Mouse (Mus musculus) left cerebral cortex, adult 8-10 months (tissue): Measurements from ENCODE around the gene Ppp1r7. TPM values are rescaled to one million over a fixed set of nuclear protein-coding genes. Genes with fewer than 3 reads are reported as not detected.
"Not testable (repeated sequence)": the region's sequence is repeated elsewhere in the genome, so short reads cannot be mapped to it uniquely, and the experiment has no call there.

Experiments
- DNase-seq, 2 experiments: peaks; one replicate each; pipeline ENCODE4 v3.0.0; 2022; ENCODE audit warnings: low spot score in 2 of 2
- total RNA-seq, 4 experiments: library from RNA; stranded (reverse); gene quantifications; 2 replicates each; pipeline ENCODE4 v1.2.4; 2022

Ppp1r7 gene
- total RNA-seq: 100 to 1,000 TPM in 2 of 4 experiments, 10 to 100 TPM in 2; 85.0 to 107 (median 96.8) TPM

DNA sequence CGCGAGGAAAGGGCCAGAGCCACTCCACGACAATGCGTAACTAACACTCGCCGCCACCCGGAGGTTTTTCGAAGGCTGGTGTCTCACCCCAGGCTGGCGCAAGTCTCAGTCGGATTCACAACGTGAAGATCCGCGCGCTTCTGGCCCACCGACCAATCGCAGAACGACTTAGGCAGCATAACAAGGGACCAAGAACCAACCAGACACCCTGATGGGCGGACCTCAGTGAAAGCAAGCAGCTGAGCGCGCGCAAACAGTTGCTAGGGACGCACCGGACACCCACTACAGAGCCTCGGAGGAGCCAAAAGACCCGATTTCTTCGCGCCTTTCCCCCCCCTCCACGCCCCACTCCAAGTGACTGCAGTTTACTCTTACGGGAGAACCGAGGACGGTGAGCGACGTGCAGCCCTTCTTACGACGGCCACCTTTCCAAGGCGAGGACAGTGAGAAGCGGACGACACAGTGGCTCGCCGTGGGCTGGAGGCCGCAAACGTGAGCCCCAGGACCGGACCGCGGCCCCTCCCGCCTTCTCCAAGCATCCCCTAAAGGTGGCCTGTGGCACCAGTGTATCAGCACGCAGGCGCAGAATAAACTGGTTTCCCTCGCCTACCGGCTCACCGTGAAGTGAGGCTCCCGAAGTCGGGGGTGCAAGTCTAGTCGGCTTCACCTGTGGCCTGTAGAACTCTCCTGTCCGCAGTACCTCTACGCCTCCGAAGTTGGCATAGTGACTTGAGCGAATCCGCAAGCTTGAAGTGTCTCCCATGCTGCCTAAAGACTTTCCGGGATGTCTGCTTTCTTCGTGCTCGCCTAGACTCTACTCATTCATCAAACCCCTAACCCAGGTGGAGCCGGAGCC lies at the start of gene Ppp1r7, which contains the start of gene Pask:
Ppp1r7 (plus strand) TSS at position 207 of the 856 bp plus-strand sequence.
Pask (minus strand) TSS at position 835 of the 856 bp plus-strand sequence.
- peak; percentile 88 to 96 for DNase-seq

DNA sequence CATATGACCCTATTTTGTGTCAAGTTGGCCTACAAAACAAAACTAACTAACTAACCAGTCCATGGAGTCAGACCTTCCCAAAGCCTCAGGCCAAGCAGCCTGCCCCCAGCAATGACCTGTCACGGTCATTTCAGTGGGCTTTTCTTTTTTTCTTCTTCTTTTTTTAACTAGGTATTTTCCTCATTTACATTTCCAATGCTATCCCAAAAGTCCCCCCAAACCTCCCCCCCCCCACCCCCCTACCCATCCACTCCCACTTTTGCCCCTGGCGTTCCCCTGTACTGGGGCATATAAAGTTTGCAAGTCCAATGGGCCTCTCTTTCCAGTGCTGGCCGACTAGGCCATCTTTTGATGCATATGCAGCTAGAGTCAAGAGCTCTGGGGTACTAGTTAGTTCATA lies 48.2 kb upstream of the Ppp1r7 start:
- not testable (repeated sequence) for DNase-seq

DNA sequence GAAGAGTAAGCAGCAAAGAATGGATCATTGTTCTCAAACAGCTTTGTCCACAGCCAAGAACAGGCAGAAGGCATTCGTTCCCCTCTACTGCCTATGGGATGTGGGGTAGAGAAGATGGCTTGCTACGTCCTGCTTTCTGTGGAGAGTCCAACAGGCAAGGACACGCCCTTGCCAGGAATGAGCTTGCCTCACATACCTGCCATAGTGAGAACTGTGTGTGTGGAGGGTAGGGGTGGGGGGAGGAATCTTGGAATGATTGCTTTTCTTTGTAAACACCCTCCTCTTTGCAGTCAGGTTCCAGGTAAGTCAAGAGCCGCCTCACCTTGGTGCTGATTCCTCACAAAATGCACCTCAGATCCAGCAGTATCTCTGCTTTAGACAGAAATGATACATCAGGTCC lies 42.9 kb upstream of the Ppp1r7 start:
- no peak for DNase-seq

DNA sequence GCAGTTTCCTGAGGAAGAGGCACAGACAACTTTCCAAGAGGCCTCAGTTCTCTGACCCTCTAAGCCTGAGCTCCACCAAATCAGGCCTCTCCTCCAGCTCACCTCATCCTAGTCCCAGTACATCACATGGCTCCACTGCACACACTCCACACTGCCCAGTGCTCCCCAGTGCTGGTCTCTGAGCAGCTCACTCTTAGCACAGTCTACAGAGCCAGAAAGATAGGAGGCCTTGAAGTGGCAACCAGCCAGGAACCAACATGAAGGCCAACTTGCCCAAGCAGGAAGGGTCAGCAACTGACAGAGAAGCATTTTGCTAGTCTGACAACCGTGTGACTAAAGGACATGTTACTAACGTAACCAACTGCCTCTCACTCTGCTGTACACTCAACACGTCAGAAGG lies 42.1 kb upstream of the Ppp1r7 start:
- no peak for DNase-seq

DNA sequence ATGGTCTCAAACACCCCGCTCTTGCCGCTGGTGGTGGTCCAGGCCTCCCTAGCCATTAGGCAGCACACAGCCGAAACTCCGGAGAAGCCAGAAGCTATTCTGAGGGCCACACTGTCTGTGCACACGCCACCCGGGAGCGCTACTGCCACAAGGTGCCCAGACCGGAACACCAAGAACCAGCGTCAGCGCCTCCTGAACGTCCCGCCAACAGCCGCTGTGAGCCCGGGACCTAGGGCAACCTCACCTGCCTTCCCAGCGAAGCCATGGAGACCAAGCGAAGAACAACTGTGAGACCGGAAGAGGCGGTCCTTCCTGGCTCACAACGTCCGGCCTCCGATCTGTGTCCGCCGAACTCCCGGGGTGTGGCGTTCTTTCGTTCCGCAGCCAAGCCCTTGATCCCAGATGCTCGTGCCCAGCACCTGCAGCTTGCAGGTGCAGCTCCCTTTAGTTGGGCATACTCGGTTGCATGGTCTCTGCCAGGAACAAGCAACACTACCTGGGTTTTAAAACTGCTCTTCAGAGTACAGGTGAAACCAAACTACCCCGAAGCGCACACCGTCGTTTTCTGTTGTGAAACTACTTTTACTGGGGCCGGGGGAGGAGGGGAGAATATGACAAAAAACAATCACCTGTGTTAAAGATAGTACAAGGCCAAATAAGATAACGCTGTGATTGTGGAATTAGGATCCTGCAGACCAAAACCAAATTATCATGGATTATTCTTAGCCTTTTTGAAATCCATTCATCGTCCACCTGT lies 36.9 kb upstream of the Ppp1r7 start, which contains the start of gene Mterf4:
Mterf4 (minus strand) TSS at position 335 of the 757 bp plus-strand sequence.
- peak; percentile 66 to 73 for DNase-seq

DNA sequence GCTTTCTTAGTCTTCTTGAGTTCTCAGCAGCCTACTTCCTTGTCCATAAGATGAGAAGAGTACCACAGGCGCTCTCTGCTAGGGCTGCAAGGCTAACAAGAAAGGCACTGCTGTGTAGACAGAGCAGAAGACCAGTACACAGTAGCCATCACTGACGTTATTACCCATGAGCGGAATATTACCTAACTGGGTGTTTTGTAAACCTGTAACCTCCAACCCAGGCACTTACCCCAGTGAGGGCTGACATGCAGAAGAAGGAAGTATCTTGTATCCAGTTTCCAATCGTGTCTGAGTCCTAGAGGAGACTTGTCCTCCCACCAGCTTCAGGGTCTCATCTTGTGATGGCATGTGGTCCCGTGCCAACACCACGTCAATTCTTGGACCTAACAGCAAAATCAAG lies 18.7 kb upstream of the Ppp1r7 start:
- no peak for DNase-seq

DNA sequence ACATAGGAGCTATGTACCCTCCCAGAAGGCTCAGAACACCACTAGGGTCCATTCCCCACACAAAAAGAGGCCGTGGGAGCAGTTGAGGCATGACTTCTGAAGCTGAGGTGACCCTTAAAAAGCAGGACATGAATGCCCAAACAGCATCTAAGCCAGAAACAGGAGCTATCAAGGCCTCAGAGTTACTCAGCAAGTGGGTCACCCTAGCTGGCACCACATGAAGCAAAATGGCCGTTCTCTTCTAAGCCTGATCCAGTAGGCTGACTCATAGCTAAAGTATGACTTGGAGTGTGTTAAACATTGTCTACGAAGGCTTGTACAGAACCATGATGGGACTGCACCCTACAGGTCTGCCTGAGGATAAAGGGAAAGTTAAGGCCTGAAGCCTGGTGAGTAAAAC lies 16.2 kb upstream of the Ppp1r7 start:
- DNase-seq: no peak

DNA sequence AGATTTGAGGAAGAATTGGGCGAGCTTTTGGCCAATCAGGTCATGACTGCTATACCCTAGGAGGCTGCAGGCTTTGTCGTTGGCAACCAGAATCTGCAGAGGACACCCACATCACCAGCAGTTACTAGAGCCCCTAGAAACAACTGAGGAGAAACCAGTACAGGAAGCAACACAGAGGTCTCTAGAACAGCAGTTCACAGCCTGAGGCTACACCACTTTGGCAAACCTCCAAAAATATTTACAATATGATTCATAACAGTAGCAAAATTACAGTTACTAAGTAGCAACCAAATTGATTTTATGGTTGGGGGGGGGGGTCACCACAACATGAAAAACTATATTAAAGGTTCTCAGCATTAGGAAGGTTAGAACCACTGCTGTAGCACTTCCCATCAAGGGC lies 8.0 kb upstream of the Ppp1r7 start:
- DNase-seq: no peak

DNA sequence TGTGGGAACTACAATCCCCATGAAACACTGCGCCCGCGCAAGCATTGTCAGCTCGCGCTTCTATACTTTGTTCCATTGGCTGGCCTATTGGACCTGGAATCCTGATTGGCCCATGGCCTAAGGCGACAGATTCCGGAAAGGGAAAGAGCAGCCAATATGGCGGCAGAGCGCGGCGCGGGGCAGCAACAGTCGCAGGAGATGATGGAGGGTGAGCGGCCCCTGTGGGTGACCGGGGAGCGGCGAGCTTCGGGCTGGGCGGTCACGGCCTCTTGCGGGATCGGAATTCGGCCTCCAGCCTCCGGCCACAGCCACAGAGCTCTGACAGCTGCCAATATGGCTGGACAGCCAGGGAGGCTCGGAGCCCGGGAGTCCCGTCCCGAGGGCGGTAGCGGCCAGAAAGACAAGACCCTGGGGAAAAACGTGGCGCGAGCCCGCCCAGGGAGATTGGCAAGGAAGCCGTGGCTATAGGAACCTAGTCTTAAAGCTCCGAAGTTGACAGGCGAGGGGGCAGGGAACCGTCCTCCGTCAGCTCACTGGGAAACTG lies 922 bp downstream of the Ppp1r7 start:
- peak in 1 of 2 experiments; percentile 94 for DNase-seq

DNA sequence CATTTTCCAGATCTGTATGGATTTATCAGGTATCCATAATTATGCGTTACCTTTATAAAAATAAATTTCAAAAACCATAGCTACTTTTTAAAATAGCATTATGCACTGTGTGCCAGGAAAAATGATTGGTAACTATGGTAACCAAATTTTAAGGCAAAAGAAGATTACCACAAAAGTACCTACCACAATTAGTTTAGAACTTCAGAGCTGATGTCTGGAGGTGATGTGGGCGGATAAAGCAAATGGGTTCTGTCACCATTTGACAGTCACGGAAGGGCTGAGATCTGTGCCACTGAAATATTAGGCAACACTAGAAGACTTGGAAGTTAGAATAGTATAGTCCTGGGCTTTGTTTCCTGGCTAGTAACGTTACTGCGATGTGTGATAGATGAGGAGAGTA lies 4.5 kb downstream of the Ppp1r7 start:
- DNase-seq: no peak

DNA sequence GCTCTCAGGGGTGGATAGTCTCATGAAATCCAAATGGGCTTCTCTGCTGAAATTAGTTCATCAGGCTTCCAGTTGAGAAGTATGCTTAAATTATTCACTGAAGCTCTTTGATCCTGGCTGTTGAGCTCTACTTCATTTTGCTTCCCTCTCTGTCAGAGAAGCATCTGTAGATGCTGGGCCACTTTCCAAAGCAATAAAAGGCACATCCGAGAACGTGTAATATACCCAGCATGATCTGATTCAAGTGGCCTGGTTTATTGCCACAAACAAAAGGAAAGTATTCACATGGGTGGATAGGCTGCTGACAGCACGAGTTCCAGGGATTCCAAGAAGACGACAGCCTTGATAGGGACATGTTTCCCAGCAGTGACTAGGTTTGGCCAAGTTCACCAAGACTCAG lies 7.0 kb downstream of the Ppp1r7 start:
- no peak for DNase-seq

DNA sequence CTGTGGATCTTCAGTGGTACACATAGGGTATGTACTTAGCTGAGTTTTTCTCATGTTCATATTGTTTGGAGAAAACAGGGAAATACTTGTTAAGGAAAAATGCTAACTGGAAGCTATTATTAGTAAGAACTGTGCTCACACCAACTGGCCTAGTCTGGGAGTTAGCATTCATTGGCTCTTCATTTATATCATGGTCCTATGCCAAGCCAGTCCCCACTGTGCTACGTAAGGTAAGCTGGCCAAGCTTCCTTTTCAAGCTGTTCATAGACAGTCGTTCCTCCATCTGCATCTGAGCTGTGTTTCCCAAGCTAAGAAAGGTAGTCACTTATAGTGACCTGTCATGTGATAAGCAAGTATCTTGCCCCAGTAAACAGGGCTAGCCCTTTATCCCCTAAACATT lies 10.1 kb downstream of the Ppp1r7 start:
- DNase-seq: peak in 1 of 2 experiments; percentile 43

DNA sequence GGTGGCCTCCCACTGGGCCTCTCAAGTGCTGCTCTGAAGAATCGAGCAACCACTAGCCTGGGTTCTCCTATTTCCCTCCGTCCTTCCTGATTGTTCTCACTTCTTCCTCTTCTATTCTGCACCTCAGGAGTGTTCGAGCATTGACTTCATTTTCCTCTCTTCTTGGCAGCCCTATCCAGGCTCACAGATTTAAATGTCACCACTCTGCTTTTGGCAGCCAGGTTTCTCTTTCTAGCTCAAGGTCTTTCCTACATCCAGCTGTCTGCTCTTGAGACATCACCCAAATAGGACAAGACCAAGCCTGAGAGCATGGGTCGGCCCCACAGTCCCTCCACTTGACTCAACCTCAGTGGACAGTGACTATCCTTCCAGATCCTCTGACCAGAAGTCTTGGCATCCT lies 20.0 kb downstream of the Ppp1r7 start:
- DNase-seq: no peak

DNA sequence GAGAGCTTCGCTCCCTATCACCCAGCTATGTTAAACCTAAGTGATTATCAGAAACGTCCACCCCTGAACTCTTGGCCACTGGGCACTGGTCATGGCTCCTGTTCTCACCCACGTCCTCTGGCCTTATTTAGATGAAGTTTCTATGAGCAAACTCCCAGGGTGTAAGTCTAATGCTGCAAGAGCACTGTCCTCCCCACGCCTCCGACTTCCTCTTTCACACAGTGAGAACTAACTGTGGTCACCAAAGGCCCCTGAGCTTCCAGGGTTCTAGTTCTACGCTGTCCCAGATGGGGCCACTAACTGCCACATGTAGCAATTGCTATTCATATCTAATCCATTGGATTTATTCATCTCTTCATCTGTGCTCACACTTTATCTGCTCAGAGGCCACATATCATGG lies 23.0 kb downstream of the Ppp1r7 start:
- no peak for DNase-seq

DNA sequence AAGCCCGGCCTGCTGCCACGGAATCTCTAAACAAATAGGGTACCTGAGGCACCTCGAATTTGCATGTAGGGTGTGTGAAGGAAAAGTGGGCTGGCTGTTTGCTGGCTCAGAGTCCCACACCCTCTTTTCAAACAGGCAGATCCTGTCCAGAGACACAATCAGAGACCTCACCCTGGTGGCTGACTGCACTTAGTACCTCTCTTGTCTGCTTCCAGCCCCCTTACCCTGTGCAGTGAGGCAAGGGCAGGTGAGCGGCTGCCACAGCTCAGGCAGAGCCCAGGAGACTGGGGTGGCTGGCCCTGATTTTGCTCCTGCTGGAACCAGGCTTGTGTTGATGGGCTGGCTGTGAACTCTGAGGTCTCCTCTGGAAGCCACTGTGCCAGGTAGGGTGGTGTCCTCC lies 31.0 kb downstream of the Ppp1r7 start, which contains the start of gene Ano7:
Ano7 (plus strand) TSS at position 266 of the 400 bp plus-strand sequence.
- no peak for DNase-seq

DNA sequence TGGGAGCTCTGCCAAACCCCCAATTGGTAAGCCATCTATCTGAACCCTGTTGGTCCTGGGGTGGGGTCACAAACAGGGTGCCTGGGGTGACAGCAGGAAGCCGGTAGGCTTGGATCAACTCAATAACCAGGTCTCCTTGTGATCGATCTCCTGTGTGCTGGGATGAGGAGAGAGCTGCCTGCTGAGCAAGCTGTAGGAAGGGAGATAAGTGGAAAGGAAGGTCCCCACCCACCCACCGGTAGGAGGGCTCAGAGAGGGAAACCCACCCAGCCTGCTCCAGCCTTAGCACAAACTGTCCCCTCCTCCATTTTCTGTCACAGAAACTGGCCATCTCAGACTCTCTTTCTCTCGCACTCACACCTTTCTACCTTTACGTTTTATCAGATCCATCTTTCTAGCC lies 34.7 kb downstream of the Ppp1r7 start:
- no peak for DNase-seq

DNA sequence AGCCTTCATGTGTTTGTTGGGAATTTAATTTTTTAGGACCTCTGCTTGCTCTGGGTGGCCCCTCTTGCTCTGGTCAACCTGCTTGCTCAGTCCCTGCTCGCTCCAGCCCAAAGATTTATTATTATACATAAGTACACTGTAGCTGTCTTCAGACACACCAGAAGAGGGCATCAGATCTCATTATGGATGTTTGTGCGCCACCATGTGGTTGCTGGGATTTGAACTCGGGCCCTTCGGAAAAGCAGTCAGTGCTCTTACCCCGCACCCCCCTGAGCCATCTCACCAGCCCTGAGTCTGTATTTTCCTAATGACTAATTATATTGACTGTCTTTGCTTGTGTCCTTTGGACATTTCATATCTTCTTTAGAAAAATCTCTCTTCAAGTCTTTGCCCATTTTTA lies 36.5 kb downstream of the Ppp1r7 start:
- DNase-seq: no peak

DNA sequence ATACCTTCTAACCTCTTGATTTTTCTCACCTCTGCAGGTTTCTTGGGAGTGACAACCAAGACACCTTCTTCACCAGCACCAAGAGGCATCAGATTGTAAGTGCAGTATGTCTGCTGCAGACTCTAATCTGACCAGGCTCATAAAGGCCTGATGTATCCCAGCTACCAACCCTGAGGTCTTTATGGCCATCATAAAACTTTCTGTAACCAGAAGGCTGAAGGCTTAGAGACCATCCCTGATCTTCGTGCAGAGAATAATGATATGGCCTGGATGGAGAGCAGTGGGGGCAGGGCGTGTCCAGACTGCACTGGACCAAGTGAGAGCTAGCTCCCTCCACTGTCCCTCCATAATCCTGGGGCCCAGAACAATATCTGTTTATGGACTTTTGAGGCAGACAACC lies 44.5 kb downstream of the Ppp1r7 start:
- no peak for DNase-seq

DNA sequence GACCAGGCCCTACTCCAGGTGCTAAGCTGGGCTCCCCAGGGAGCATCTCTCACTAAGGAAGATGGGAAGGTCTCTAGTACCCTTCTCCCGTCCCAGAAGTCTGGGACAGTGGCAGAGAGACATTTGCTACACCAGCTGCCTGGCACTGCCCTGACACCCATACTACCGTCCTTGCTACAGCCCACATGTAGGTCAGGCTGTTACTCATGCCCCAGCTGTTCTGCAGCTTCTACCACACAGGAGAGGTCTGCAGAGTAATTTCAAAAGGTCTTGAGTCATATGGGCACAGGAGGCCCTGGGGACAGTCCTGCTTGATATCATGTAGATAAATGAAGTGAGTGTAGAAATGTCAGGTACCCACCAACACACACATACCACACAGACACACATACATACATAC lies 46.3 kb downstream of the Ppp1r7 start:
- no peak for DNase-seq

DNA sequence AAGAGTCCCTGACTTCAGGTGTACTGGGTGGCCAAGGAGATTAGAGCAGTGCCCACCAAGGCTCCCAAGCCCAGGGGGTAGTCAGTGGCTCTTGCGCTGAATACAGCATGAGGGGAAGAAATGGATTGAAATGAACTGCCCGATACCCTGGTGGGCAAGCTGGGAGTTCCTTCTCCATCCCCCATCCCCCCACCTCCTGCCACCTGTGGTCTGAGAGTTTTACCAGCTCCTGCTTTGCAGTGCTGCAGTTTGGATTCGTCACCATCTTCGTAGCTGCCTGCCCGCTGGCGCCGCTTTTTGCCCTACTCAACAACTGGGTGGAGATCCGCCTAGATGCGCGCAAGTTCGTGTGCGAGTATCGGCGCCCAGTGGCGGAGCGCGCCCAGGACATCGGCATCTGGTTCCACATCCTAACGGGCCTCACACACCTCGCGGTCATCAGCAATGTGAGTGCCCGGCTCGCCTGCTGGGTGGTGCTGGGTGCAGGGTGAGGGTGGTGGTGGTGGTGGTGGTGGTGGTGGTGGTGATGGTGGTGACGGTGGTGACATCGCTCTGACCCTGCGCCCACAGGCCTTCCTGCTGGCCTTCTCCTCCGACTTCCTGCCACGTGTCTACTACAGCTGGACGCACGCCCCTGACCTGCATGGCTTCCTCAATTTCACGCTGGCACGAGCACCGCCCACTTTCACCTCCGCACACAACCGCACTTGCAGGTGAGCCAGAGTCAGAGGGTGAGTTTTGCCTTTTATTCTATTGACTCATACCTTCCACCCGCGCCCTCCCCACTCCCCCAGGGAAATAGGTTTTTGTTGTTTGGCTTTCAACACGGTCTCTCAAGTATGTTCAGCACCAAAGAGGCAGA lies 58.8 kb downstream of the Ppp1r7 start:
- DNase-seq: no peak

DNA sequence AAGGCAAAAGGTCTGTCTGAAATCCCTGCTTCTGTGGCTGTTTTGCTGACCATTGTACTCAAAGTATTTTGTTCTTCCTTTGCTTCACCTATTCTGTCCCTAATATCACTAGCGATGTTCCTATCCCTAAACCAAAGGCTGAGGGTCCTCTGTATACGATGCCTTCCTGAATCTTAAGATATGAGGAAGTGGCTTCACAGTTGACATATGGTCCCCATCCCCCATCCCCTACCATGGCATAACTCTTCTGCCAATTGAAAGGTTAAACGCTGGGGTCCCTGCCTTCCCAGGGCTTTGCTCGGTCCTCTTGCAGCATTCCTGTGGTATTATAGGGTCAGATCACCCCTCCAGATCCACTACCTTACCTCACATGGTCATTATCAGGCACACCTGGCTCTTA lies 60.7 kb downstream of the Ppp1r7 start:
- no peak for DNase-seq
